Mouse (Mus musculus) layer of hippocampus, adult 9-10 months (tissue): ENCODE data around the gene Spata32.

Experiments
- DNase-seq: peaks from one replicate; pipeline ENCODE4 v3.0.0; 2022; ENCODE audit warnings: low spot score

The Spata32 gene

DNA sequence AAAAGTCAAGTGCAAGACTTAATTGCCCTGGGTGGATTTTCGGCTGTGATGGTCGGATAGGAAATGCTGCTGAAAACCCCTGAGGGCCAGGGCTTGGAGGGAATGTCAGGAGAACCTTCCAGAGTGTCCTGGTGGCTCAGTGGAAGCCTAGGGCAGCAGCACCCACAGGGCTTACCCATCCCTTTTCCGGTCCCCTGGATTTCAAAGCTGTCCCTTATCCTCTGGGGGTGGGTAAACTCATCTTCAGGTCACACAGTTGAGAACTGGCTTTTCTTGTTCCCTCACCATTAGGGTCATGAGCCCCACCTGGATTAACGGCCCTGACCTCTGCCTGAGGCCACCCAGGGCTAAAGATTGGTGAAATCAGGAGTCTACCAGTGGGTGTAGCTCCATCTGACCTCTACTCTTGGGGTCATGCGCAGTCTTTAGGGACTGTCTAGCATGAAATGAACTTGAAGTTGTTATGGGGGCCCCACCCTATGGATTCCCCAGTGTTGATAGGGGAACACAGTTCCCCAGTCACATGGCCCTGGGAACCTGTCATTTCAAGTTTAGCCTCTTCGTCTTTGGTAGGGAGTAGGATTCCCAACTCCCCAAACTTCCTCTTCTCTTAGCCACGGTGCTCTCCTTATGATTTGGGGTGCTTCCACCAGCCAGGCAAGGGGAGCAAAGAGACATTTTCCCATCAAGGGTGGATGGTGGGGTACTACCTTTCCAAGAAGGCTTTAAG, 45.0 kb downstream of the Spata32 start:
- DNase-seq, result no peak

DNA sequence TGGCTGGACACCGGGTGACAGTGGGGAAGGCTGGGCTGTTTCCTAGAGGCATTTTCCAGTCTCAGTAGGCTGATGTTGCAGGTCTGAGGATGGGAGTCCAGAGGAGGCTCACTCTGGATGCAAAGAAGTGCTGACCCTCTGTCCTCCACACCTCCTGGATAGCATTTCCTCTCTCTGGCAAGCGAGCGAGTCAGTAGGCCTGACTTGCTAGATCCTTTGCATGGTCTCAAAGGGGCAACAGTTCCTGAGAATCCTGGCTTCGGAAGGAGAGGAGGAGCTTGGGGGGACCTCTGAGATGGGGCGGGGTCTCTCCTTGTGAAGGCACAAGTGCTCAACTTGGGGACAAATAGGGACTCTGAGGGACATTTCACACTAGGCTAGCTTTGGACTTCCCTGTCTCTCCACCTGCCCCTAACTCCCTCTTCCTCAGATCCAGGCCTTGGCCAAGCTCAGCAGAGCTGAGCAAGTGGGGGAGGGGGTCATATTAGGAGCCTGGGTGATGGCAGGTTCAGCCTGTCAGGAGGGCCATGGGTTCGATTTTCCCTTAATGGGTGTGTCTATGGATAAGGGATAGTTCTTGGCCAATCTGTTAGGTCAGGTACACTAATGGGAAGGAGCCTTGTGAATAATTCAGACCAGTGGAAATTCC, 45.7 kb downstream of the Spata32 start:
- no peak for DNase-seq

DNA sequence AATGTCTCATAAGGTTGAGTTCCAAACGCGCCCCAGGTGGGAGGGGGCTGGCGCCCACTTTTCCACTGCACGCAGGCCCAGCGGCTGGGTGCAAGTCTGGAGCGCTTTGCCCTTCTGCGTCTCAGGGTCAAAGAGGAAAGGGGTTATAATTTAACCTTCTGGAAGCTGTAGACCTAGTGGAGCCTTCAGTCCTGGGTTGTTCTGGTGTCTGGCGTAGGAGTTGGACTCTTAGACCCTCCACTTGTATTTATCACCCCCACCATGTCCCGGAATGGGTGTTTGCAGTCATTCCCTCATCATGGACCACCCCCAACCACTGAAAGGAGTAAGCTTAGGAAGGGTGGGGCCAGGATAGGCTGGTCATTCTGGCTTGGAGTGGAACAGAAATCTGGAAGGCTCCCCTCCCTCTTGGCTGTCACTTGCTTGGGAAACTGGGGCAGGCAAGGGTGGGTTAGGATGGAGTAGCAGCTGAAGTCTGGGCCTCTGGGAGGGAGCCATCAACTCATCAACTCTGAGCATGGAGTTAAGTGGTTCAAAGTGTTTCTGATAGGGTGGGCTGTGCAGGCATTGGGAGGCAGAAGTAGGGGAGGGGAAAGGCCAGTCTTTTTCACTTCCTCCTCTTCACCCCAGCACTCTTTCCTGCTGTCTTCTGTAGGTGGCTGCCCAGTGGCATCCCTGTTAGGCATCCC, 46.4 kb downstream of the Spata32 start:
- DNase-seq, result no peak

DNA sequence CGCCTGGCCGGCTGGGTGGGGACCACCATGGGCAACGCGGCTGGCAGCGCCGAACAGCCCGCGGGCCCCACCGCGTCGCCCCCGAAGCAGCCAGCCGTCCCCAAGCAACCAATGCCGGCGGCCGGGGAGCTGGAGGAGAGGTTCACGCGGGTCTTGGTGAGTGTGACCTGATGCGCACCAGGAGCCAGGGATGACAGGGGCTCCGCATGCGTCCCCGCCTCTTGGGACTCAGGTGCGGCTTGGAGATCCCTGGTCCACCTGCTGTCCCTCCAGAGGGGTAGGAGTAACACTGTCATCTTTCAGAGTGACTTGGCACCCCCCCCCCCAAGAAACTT, 47.0 kb downstream of the Spata32 start:
- no peak for DNase-seq

DNA sequence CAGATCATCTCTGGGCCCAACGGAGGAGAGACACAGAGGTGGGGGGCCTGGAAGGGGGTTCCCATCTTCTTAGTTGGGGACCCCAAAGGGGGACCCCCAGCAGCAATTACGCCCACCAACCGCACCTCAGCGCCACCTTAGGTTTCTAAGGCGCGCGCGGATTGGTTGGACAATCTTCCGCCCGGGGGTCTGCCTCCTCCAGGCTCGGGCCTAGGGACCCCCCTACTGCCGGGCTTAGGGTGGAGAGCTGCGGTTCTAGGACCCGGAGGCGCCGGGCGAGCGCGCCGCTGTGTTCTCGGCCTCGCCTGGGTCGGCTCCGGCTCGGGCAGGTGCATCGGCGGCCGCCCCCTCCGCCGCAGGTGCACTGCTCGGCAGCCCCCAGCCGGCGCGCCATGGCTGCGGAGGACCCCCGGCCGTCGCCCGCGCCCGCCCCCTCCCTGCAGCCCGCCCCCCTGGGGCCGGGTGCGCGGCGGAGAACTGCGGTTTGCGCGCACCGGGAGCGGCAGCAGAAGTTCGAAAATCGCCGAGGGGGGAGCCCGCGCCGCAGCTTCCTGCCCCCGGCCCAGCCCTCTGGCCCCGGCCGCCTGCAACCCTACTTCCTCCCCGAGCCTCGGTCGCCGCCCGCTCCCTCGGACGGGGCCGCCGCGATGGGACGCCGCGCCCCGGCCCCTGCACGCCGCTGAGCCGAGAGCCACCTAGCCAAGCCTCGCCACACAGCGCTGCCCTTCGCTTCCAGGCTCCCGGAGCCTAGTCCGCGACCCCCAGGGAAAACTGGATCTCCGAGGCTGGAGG, 47.5 kb downstream of the Spata32 start, which contains the start of gene Fmnl1:
TSS of gene Fmnl1 (plus strand) at position 614 of the 792 bp plus-strand sequence.
- DNase-seq, result no peak

DNA sequence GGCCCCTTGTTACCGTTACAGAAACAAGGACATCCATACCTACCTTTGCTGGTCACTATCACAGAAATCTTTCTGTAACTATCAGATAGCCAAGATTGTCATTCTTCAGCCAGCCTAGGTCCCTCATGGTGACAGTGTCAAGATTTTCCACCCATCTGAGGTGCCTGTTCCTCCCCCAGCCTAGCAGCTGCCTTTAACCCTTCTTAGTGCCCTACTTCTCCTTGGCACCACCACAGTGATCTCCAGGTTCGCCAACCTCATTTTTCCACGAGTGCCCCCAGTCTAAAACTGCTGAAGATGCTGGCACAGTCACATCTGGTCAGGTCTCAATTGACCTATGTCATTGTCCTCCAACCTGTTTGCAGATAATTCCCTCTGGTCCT, 48.1 kb downstream of the Spata32 start:
- no peak for DNase-seq

DNA sequence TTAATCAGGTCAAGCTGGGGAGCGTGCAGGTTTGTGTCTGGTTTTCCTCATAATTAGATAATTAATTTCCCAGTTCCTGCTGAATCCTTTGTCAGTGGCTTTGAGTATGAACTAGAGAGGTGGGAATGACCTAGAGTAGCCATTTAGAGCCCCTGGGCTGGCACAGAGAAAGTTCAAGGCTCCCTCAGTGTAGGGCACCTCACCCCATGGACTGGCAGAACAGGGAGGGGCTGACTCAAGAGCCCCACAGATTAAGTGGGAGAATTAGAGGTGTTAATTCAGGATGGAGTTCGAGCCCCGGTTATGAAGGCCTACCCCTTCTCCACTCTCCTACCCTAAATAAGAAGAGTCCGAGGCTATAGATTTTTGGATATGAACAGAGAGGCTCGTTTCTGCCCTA, 48.6 kb downstream of the Spata32 start:
- DNase-seq, result no peak

DNA sequence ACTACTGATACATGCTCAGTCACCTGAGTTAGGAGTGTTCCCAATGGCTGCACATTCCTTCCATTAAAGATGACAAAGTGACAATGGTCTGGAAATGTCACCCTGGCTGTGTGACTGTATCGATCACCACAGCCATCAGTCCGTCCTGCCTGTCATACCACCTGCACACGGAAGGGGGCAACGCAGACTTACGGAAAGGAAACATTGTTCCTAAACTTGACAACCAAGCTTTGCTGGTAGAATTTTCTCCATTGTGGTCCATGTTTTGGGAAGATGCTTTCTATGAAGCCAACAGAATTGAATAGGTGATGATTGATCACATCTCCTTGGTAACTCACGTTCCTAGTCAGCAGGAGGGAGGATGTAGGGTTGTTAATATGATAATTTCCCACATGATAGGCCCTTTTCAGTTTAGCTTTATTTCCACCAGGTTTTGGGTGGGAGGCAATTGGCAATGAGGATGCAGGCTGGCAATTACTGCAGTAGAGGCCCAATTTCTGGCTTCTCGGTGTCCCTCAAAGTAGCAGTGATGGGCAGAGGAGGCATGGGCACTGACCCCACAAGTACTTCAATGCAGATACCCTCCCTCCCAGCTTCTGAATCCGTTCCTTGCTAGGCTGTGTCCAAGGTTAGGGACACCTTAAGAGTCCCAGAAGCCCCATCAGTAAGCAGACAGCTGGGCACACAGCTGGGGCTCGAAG, 49.4 kb downstream of the Spata32 start:
- peak; percentile 92 for DNase-seq

DNA sequence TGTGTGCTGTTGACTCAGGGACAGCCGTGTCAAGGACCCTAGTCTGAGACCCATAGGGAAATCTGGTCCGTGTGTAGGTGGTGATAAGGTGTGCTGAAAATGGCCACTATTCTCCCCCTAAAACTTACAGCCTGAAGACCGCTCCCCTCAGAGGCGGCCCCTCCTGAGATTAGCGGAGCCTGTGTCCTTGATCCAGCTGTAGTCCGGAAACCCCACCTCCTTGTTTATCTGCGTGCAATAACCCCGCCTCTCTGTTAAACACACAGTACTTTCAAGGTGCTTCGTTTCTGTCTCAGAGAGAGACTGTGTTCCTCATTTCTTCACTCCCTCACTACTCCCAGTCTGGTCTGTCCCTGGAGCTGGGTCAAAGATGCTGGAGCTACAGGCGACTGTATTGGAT, 53.8 kb downstream of the Spata32 start:
- DNase-seq, result no peak

DNA sequence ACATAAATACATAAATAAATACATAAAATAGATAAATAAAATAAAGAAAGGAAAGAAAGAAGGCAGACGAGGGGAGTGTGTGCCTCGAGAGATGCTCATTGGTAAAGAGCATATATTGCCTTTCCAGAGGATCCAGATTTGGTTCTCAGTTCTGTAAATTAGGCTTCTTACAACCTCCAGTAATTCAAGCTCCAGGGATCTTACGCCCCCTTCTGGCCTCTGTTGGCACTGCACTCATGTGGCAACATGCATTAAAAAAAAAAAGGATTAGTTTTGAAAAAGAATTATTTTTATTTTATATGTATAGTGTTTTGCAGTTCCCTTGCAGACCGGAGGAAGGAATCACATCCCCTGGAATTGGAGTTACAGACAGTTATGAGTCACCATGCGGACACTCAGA, 56.1 kb downstream of the Spata32 start:
- DNase-seq, result no peak

DNA sequence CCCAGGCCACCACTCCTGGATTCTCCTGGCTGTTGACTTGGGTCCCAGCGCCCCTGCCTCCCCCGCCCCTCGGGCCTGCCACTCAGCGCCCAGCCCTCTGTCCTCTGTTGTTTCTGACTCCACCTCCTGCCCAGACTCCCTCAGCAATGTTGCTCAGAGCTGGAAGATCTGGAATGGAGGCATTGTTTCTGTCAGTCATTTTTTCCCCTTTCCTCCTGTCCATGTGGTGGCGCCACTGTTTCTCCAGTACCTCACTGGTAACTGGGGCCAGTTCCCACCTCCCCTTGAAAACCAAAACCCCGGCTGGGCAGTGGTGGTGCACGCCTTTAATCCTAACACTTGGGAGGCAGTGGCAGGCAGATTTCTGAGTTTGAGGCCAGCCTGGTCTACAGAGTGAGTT, 56.8 kb downstream of the Spata32 start:
- no peak for DNase-seq

DNA sequence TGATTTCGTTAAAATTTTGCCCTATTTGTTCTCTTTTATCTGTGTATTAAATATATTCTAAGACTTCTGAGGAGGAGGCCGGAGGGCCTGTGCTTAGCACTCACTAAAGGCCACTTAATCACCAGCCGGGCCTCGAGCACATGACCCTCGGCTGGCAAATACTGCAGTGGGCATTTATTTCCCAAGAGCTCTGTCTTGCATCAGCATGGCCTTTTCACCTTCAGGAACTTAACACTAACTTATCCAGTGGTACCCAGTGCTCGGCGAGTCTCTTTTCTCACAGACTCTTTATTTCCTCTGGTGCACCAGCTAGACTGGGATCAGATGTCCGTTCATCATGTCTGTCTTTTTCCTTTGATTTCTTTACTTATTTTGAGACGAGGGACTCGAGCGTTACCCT, 57.5 kb downstream of the Spata32 start:
- no peak for DNase-seq

DNA sequence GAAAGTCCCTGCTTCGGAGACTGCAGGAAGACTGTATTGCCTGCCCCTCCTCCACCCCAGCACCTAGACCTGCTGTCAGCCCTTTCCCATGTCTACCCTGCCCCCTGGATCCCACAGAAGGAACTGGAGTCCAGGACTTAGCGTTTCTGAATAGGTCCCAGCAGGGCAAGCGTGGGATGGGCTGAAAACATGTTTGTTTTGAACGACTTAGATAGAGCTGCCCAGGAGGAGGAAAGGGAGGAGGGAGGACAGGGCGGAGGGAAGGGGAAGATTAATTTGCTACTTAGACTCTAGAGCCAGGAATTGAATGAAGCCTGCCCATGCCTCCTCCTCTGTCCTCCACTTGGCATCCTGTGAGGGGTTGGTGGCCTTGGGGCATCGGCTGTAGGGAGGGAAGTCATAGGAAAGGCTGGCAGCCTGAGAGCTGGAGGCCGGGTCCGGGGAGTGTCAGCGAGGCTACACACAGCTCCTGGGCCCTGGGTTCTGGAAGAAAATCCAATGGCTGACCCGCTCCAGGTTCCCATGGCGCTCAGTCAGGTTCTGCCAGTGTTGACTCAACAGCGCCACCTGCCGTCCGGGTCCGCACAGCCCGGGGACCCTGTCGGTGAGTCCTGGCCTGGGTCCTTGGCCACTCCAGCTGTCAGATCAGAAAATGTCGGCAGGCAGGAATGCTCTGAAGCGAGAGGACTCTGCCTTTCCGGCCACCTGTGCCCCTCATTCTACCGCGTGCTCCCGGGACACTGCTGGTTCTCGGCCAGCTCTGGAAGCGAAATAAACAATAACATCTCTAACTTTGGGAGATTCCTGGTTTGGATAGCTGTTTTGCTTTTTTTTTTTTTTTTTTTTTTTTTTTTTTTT, 59.4 kb downstream of the Spata32 start:
- DNase-seq, result peak; percentile 90
